Comparison of ENCODE assay signal across 8 mouse cellular contexts in genomic region chr13:96670019-96670405, GRCm38 (mm10). TPM values are rescaled to one million over a fixed set of nuclear protein-coding genes. Genes with fewer than 3 reads are reported as not detected.
DNase-seq lines count a peak whose midpoint lies in the region; ATAC-seq and TF ChIP-seq lines count a peak whose summit lies in the region.

No protein-coding gene starts in this region.

- no peak for TF ChIP-seq RAD21 in CH12.LX (IDR thresholded peaks at IDR 0.05; ENCODE audit: low read depth, low read length)

- no peak for ATAC-seq in heart, embryonic 14.5 days (ENCODE audit: insufficient number of reproducible peaks, insufficient read depth, low FRiP score, low read depth)
- no peak for ATAC-seq in forebrain, embryonic 12.5 days (ENCODE audit: low FRiP score)
- ATAC-seq in liver, embryonic 15.5 days (ENCODE audit: insufficient read depth): no peak

- no peak for TF ChIP-seq POLR2A in CH12.LX (IDR thresholded peaks at IDR 0.05; ENCODE audit: low read depth, low read length)

- in situ Hi-C loops in CH12.LX (cut with MboI; ENCODE audit: low pct_ligation_motif_present, low pct_unique_long_range_greater_than_20kb, low sequenced_read_pairs): no loop called here

- peak overlapping the region; percentile 73 to 97 for H3K4me3 ChIP-seq in heart, embryonic 14.5 days (ENCODE audit: control insufficient read depth in 1 of 2, insufficient read depth in 1 of 2, low read depth in 1 of 2, low read length in 2 of 2)
- peak overlapping the region; percentile 79 to 98 (median 95) for H3K4me3 ChIP-seq in CH12.LX (replicated peaks in 1 of 3; ENCODE audit: low read depth in 2 of 3, low read length in 2 of 3, poor library complexity in 1 of 3)
- H3K4me3 ChIP-seq in forebrain, embryonic 12.5 days (replicated peaks): peak overlapping the region; percentile 98
- H3K4me3 ChIP-seq in liver, embryonic 15.5 days (replicated peaks): peak overlapping the region; percentile 89

- H3K79me2 ChIP-seq in CH12.LX (replicated peaks; ENCODE audit: control insufficient read depth, extremely low read depth, insufficient read depth, poor library complexity, severe bottlenecking): peaks cover 51% of the 10 kb centered on the region

- no peaks in the 10 kb centered on the region for H3K9me3 ChIP-seq in heart, embryonic 14.5 days (ENCODE audit: control insufficient read depth, low read length)
- H3K9me3 ChIP-seq in CH12.LX (replicated peaks; ENCODE audit: low read length): no peaks in the 10 kb centered on the region
- no peaks in the 10 kb centered on the region for H3K9me3 ChIP-seq in forebrain, embryonic 12.5 days
- no peaks in the 10 kb centered on the region for H3K9me3 ChIP-seq in liver, embryonic 15.5 days (replicated peaks)

- H3K4me1 ChIP-seq in heart, embryonic 14.5 days (ENCODE audit: control insufficient read depth in 2 of 2, insufficient read depth in 2 of 2, low read length in 2 of 2): peaks cover 3 to 22% of the 10 kb centered on the region in 2 experiments
- H3K4me1 ChIP-seq in CH12.LX (ENCODE audit: control insufficient read depth in 1 of 2, insufficient read depth in 2 of 2): peaks cover 23 to 43% of the 10 kb centered on the region in 2 experiments
- peaks cover 40% of the 10 kb centered on the region for H3K4me1 ChIP-seq in forebrain, embryonic 12.5 days
- peaks cover 55% of the 10 kb centered on the region for H3K4me1 ChIP-seq in liver, embryonic 15.5 days (replicated peaks)

- H3K27me3 ChIP-seq in heart, embryonic 14.5 days (ENCODE audit: control insufficient read depth, insufficient read depth, low read length): no peaks in the 10 kb centered on the region
- no peaks in the 10 kb centered on the region for H3K27me3 ChIP-seq in CH12.LX (replicated peaks)
- no peaks in the 10 kb centered on the region for H3K27me3 ChIP-seq in forebrain, embryonic 12.5 days
- no peaks in the 10 kb centered on the region for H3K27me3 ChIP-seq in liver, embryonic 15.5 days

- dilution Hi-C loops in CH12.LX (cut with MboI; ENCODE audit: extremely low pct_ligation_motif_present, extremely low pct_unique_long_range_greater_than_20kb, low sequenced_read_pairs): no loop called here

- peak overlapping the region; percentile 81 for H3K4me2 ChIP-seq in heart, embryonic 14.5 days (ENCODE audit: low read length)
- H3K4me2 ChIP-seq in CH12.LX (ENCODE audit: insufficient read depth, low read depth, poor library complexity, severe bottlenecking): peak overlapping the region; percentile 94
- peak overlapping the region; percentile 79 for H3K4me2 ChIP-seq in forebrain, embryonic 12.5 days
- H3K4me2 ChIP-seq in liver, embryonic 15.5 days: peak overlapping the region; percentile 90

- intact Hi-C loops in heart, postnatal 14 days (cut with DNase I): no loop called here

- peak overlapping the region; percentile 82 to 90 for H3K27ac ChIP-seq in heart, embryonic 14.5 days (replicated peaks in 1 of 2; ENCODE audit: control insufficient read depth in 1 of 2, insufficient read depth in 1 of 2, low read depth in 2 of 2, low read length in 2 of 2)
- no peak overlapping the region for H3K27ac ChIP-seq in CH12.LX (ENCODE audit: insufficient read depth, low read depth)
- H3K27ac ChIP-seq in forebrain, embryonic 12.5 days: peak overlapping the region; percentile 97
- H3K27ac ChIP-seq in liver, embryonic 15.5 days (replicated peaks): peak overlapping the region; percentile 94

- H3K36me3 ChIP-seq in heart, embryonic 14.5 days (ENCODE audit: control insufficient read depth, insufficient read depth, low read length): peaks cover 16% of the 10 kb centered on the region
- peaks cover 10 to 22% of the 10 kb centered on the region in 2 experiments for H3K36me3 ChIP-seq in CH12.LX (replicated peaks in 1 of 2; ENCODE audit: control insufficient read depth in 1 of 2, insufficient read depth in 1 of 2, low read length in 1 of 2)
- H3K36me3 ChIP-seq in forebrain, embryonic 12.5 days (replicated peaks): peaks cover 16% of the 10 kb centered on the region
- H3K36me3 ChIP-seq in liver, embryonic 15.5 days (replicated peaks): peaks cover 22% of the 10 kb centered on the region

- TF ChIP-seq CTCF in CH12.LX (conservative IDR thresholded peaks at IDR 0.05 in 1 of 2, IDR thresholded peaks at IDR 0.05 in 1 of 2; ENCODE audit: low read depth in 2 of 2, low read length in 2 of 2): no peak

- no peak for TF ChIP-seq EP300 in CH12.LX (IDR thresholded peaks at IDR 0.05; ENCODE audit: low read length)

- DNase-seq in heart, postnatal 14 days: no peak
- no peak for DNase-seq in CH12.LX (ENCODE audit: extremely low read depth)
- DNase-seq in layer of hippocampus, adult 8-10 months (ENCODE audit: low spot score in 2 of 2): no peak
- DNase-seq in urinary bladder, adult 18-20 months (ENCODE audit: low spot score in 2 of 2): no peak
- no peak for DNase-seq in cerebellum, postnatal 36 days

- peak overlapping the region; percentile 97 for H3K9ac ChIP-seq in heart, embryonic 14.5 days (ENCODE audit: low read length)
- H3K9ac ChIP-seq in CH12.LX (ENCODE audit: insufficient read depth, low read depth): peak overlapping the region; percentile 80
- H3K9ac ChIP-seq in forebrain, embryonic 12.5 days: peak overlapping the region; percentile 97
- H3K9ac ChIP-seq in liver, embryonic 15.5 days: peak overlapping the region; percentile 93

- WGBS in heart, embryonic 14.5 days: 3% methylated on average over 13 of the region's 13 CpGs
- 5% methylated on average over 13 of the region's 13 CpGs for WGBS in forebrain, embryonic 12.5 days
- 2% methylated on average over 13 of the region's 13 CpGs for whole genome bisulfite sequencing in liver, embryonic 15.5 days (ENCODE audit: insufficient replicate concordance)

TF ChIP-seq in CH12.LX, 34 proteins besides CTCF, POLR2A, EP300 and RAD21:
- TF ChIP-seq NELFE (IDR thresholded peaks at IDR 0.05; ENCODE audit: low read depth, low read length) (no peak), MXI1 (IDR thresholded peaks at IDR 0.05; ENCODE audit: low read depth, low read length) (no peak), JUN (IDR thresholded peaks at IDR 0.05; ENCODE audit: insufficient read depth, low read depth, low read length) (no peak), HCFC1 (IDR thresholded peaks at IDR 0.05; ENCODE audit: low read depth, low read length) (no peak), ZNF384 (IDR thresholded peaks at IDR 0.05; ENCODE audit: low read depth, low read length) (no peak), SIN3A (IDR thresholded peaks at IDR 0.05; ENCODE audit: low read length) (no peak), TCF12 (IDR thresholded peaks at IDR 0.05; ENCODE audit: low read depth, low read length) (no peak), MEF2A (IDR thresholded peaks at IDR 0.05; ENCODE audit: borderline replicate concordance, low read depth, low read length) (no peak), IRF4 (IDR thresholded peaks at IDR 0.05; ENCODE audit: low read depth, low read length) (no peak), RCOR1 (conservative IDR thresholded peaks at IDR 0.05; ENCODE audit: low read depth, low read length) (no peak), USF1 (IDR thresholded peaks at IDR 0.05; ENCODE audit: low read depth, low read length) (no peak), ZMIZ1 (IDR thresholded peaks at IDR 0.05; ENCODE audit: low read depth, low read length) (no peak), USF2 (conservative IDR thresholded peaks at IDR 0.05; ENCODE audit: low read depth, low read length) (no peak), ETS1 (conservative IDR thresholded peaks at IDR 0.05; ENCODE audit: low read depth, low read length) (no peak)

RNA-seq across cellular contexts. Expression of gene Hmgcr, which starts 0.7 kb away (rescaled TPM):
- polyA plus RNA-seq in heart, embryonic 14.5 days (2014; fragmentation: Nextera tagmentation; extraction: Ambion mirVana): 32.2 and 38.2 TPM in 2 replicates
- 10 to 100 TPM; 16.3 TPM for total RNA-seq in heart, postnatal 14 days (2021)
- total RNA-seq in CH12.LX (2012; rRNA removed): 71.6 and 81.1 TPM in 2 replicates
- 85.1 and 118 TPM in 2 replicates for total RNA-seq in CH12.LX (2014; rRNA removed)
- polyA plus RNA-seq in CH12.LX (2012; ENCODE audit: insufficient read length, low read depth): 97.5 and 98.9 TPM in 2 replicates
- 187 and 205 TPM in 2 replicates for polyA plus RNA-seq in forebrain, embryonic 12.5 days (2016; fragmentation: Nextera tagmentation; extraction: Ambion mirVana)
- polyA plus RNA-seq in liver, embryonic 15.5 days (2015; fragmentation: Nextera tagmentation; extraction: Ambion mirVana): 86.0 and 91.2 TPM in 2 replicates
- 100 to 1,000 TPM; 120 to 159 (median 138) TPM for total RNA-seq in layer of hippocampus, adult 8-10 months (2022)
